Mouse (Mus musculus) urinary bladder, postnatal 14 days (tissue): ENCODE measurements around the gene Ldlrad3.

Source experiments
- DNase-seq: peaks from one replicate; pipeline ENCODE4 v3.0.0; 2021; ENCODE audit warnings: low spot score

Ldlrad3 gene

GRCm38 (mm10) chr2:102002974-102003775 lies 183.0 kb downstream of the Ldlrad3 start:
- no peak for DNase-seq

DNA sequence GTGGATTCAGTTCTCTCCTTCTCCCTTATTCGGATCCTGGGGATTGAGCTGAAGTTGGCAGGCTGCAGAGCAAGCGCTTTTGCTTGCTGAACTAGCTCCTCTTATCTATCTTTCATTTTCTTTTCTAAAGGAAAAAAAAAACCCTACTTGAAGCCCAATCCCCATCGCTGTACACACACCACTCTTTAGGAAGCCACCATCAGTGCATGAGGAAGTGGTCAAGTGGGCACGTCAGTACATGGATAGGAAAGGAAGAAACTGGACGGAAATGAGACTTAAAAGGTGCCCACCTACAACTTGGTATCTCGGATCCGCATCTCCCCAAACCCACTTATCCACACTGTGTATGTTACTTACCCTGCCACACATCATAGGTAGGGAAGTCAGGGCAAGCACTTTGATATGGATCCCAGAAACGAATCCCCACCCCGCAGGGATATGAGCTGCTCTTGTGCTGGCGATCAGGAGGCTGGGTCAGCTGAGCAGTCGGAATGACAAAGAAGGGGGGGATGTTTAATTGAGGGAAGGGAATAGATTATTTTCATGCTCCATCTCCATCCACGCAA lies 183.7 kb downstream of the Ldlrad3 start:
- DNase-seq: no peak

GRCm38 (mm10) chr2:102001661-102002060 lies 184.5 kb downstream of the Ldlrad3 start:
- no peak for DNase-seq

- no peak for DNase-seq
These were observed 187.1 kb downstream of the Ldlrad3 start for GRCm38 (mm10) chr2:101998911-101999572.

- no peak for DNase-seq
These were observed 189.2 kb downstream of the Ldlrad3 start for GRCm38 (mm10) chr2:101997013-101997412.

DNA sequence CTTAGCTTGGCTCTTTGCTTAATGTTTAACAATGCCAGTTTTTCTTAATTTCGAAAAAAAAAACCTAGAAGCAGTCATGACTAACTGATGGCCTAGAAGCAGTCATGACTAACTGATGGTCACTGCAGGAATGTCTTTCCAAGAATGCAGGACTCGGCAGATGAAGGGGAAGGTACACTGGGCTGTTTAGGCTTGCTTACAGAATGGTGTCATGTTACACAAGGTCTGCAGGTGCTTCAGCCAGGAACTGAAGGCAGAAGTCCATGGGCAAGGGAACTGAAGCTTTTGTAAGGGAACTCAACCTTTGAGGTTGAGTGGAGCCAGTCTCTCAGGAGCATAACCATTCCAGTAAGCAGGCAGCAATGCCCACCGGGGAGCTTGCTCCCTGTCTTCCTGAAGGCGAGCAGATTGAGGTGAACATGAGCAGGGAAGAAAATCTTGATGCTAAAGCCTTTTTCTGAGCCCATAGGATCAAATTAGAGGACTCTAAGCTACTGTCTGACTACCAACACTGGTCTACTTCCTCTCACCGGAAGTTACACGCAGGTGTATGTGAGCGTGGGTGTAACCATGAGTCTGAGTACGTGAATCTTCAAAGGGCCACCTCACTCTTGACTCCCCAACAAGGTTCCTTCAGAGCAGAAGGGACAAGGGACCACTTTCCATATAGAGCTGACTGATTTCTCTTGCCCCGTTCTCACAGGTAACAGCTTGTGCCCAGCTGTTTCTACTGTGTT lies 193.4 kb downstream of the Ldlrad3 start:
- DNase-seq: no peak

DNA sequence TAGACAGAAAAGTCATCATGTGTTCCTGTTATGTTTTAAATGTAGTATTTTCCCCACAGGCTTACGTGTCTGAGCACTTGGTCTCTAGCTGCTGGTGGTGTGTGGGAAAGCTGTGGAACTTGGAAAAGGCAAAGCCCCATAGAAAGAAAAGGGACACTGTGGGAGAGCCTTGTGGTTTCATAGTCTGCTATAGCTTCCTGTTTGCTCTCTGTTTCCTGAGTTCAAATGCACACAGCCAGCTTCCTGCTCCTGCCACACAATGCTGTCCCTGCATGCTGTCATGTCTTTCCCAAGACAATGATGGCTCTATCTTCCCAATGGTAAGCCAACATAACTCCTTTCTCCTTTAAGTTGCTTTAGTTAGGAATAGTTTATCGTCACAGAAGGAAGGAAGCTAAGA lies 194.5 kb downstream of the Ldlrad3 start:
- no peak for DNase-seq

GRCm38 (mm10) chr2:101986344-101987087 lies 199.7 kb downstream of the Ldlrad3 start:
- DNase-seq: no peak

- DNase-seq: no peak
These were observed 202.2 kb downstream of the Ldlrad3 start for GRCm38 (mm10) chr2:101983853-101984543.

GRCm38 (mm10) chr2:101983082-101983852 lies 202.9 kb downstream of the Ldlrad3 start:
- DNase-seq: no peak

DNA sequence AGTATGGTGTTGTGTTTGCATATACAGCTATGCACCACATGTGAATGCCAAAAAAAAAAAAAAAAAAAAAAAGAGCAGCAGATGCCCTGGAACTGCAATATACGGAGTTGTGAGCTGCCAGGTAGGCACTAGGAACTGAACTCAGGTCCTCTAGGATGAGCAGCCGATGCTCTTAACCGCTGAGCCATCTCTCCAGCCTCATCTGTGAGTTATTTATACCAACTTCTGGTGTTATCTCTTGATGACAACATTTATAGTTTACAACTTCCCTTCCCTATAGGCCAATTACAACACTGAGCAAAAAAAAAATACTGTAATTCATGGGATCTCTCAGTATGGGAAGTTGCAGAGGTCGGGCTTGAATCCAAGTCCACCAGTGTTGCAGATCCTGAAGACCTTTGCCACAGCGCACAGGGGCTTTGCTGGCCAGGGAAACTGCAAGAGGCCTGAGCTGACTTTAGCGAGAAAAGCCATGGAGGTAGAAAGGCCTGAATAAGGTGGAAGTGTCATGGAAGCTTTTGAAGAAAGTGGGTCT lies 204.2 kb downstream of the Ldlrad3 start:
- DNase-seq: no peak

DNA sequence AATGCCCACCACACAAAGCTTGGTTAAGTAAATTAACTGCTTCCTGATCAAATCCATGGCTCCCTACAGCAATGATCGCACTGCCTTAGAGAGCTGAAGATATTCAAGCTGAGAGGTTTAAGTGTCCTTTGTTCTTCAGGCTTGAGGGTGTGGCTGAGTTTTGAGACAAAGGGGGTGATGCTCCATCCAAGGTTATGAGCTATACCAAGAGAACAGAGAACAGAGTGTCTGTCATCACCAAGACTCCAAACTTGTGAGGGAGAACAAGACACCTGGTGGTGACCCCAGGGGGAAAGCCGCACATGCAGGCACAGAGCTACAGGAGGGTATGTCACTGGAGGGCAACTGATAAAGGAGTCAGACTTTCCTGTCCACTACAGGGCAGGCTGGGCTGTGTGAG lies 205.0 kb downstream of the Ldlrad3 start:
- DNase-seq: no peak

DNA sequence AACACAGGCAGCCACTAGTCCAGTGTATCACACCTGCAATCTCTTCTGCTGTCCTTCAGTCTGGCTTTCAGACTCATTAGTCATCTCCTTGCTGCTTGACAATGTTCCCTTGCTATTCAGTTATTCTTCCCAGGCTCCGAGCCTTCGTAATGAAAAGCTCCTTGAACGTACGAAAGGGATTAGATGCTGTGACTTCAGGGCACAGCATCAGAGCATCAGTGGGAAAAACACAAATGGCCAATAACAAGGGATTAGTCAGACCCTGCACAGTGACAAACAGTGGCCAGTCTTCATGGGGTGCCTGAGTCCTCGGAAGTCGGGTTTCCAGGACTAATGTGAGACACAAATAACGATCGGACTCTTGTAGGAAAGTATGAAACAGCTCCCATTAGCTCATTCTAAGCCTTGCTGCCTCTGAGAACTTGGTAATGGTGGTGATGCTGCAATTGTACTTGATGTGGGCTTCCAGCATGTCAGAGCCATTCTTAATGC lies 205.7 kb downstream of the Ldlrad3 start:
- DNase-seq: no peak

- DNase-seq: no peak
These were observed 207.4 kb downstream of the Ldlrad3 start for GRCm38 (mm10) chr2:101978534-101979525.

DNA sequence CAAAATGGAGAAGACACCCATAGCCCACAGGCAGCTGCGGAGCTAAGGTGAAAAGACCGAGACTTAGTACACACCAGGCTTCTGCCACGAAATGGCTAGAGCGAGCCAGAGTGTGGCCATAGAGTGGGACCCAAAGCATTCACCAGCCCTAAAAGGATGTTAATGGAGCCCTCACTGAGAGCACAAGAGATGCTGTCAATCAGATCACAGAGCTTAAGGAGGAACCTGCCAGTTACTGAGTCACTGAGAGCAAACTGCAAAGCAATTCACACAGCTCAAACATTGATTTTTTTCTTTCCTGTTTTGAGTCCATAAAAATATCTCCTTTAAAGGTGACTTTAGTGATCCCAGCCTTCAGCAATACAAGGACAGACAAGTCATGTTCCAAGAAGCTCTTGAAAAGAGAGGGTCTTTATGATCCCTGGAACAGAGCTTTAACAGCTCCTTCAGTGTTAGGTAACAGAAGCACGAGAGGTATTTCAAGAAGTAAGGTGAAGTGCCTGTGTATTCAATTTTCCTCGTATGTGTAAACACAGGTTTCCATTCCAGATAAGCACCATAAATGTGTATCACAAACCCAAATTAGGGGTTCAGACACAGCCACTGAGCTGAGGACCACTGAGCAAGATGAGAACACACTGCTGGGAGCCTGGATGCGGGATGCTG lies 209.7 kb downstream of the Ldlrad3 start:
- no peak for DNase-seq

DNA sequence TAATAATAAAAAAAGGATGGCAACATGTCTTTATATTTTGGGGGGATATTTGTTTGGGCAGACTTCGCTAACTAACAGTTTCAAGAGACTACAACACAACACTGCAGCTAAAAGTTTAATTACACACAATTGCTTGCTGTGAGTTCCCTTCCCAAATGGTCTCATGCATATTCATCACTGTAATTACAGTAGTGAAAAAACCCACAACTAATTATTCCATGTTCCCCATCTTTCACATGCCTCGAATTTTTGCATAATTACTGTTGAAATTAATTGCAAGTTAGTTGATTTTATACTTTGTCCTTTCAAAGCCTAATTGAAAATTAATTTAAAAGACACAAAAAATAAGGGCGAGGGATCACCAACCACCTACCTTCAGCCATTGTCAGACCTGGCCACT lies 212.4 kb downstream of the Ldlrad3 start:
- no peak for DNase-seq

DNA sequence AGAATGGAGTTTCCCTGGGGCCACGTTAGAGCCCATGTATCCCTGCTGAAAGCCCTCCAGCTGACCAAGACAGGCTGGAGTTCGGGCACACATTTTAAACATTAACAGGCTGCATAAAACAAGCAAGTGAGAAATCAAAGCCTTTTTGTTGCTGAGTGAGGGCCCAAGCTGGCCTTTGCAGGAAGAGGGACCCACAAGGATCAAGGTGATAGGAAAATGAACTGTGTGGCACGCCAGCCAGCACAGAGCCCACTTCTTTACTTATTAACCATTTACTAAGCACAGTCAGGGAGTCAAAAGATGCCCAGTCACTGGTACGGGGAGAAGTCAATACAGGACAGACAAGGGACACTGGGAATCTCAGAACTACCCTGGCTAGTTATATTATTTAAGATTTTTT lies 218.6 kb downstream of the Ldlrad3 start:
- no peak for DNase-seq

DNA sequence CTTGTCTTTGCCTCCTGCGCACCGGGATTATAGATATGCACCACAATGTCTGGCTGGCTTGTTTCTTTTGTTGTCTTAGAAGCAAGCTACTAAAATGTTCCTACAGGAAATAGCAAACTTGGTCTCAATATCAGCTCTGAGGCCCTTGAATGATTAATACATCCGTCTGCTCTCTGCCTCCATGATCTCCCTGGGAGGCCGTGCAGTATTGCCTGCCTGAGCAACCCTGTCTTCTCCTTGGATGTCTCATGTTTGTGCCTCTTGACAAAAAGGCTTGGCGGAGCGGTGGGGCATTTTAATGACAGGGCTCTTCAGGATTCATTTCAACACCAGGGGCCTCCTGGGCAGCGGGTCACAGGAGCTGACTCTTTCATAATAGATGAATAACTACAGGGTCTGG lies 219.0 kb downstream of the Ldlrad3 start:
- no peak for DNase-seq
